Mouse (Mus musculus): Measurements from ENCODE around the gene Olfr231.

DNA sequence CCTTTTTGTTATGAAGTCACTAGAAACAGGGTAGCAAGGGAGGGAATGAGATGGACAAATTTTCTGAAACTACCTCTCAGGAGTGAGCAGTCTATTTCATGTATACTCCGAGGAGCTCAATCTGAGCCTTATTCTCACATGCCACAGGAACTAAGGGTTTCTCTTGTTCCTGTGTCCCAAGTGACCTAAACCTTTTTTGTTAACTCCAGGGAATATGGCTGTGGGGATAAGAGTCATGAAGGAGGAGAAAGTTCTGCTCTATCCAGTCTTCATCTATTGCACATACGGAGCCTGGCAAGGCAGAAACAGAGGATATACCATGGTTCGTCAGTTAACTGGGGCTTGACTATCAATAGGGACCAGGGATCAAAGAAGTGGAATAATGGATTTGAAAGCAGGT lies 54.7 kb downstream of the Olfr231 start, which contains the start of gene Olfr430:
- no peak for TF ChIP-seq CTCF (IDR thresholded peaks at IDR 0.05; ENCODE audit: borderline replicate concordance, insufficient read depth, low read length)
- no peak for TF ChIP-seq POLR2A (IDR thresholded peaks at IDR 0.05; ENCODE audit: low read depth, low read length)

Data from embryonic fibroblast, embryonic 13.5 days (primary cell).